Mouse (Mus musculus) brown adipose tissue, adult 24 weeks (tissue): ENCODE data around the gene Ppp2r5c. TPM values are rescaled to one million over a fixed set of nuclear protein-coding genes. Genes with fewer than 3 reads are reported as not detected.

Experiments used
- H3K27ac ChIP-seq: fragments of 200-500 bp; replicated peaks from 2 replicates; pipeline ENCODE4 v1.5.1; 2012; ENCODE audit warnings: low read depth, mild to moderate bottlenecking, low read length
- H3K4me1 ChIP-seq: fragments of 200-500 bp; 2 replicates; pipeline ENCODE4 v1.6.1; 2012; ENCODE audit warnings: low read length, mixed read lengths; ENCODE audit not compliant: control insufficient read depth, insufficient read depth, insufficient read length
- H3K4me3 ChIP-seq: fragments of 200-500 bp; 2 replicates; pipeline ENCODE4 v1.5.1; 2012; ENCODE audit warnings: low read depth, mild to moderate bottlenecking, low read length, moderate library complexity; ENCODE audit not compliant: insufficient read depth
- polyA plus RNA-seq: library from polyadenylated mRNA; stranded (reverse); fragments of >200 nt; gene quantifications from 2 replicates; pipeline ENCODE4 v1.2.4, GENCODE M21; 2012; ENCODE audit not compliant: missing spikeins, insufficient read depth, insufficient read length

Gene Ppp2r5c
- 44.0 and 64.3 TPM in 2 replicates for polyA plus RNA-seq

GRCm38 (mm10) chr12:110446290-110447170, at the start of gene Ppp2r5c:
Gene Ppp2r5c (plus strand): TSS chr12:110447120.
- Histone ChIP-seq H3K27ac (peak within 1 kb of the TSS; percentile 86), H3K4me1 (no peaks in the 10 kb centered on the region), H3K4me3 (peak within 1 kb of the TSS; percentile 98)

- H3K4me1 ChIP-seq, result no peaks in the 10 kb centered on the region
- H3K27ac ChIP-seq, result no peak overlapping the region
- H3K4me3 ChIP-seq, result no peak overlapping the region
Measured at GRCm38 (mm10) chr12:110398351-110398750, 48.6 kb upstream of the Ppp2r5c start.

GRCm38 (mm10) chr12:110399161-110399560, 47.8 kb upstream of the Ppp2r5c start:
- H3K4me1 ChIP-seq, result no peaks in the 10 kb centered on the region
- H3K27ac ChIP-seq, result no peak overlapping the region
- H3K4me3 ChIP-seq, result no peak overlapping the region

GRCm38 (mm10) chr12:110400936-110401335, 46.0 kb upstream of the Ppp2r5c start:
- H3K27ac ChIP-seq, result 0 out of 2 replicates have a peak overlapping the region, but pooled peaks have one; percentile 26
- H3K4me1 ChIP-seq, result no peaks in the 10 kb centered on the region
- no peak overlapping the region for H3K4me3 ChIP-seq

DNA sequence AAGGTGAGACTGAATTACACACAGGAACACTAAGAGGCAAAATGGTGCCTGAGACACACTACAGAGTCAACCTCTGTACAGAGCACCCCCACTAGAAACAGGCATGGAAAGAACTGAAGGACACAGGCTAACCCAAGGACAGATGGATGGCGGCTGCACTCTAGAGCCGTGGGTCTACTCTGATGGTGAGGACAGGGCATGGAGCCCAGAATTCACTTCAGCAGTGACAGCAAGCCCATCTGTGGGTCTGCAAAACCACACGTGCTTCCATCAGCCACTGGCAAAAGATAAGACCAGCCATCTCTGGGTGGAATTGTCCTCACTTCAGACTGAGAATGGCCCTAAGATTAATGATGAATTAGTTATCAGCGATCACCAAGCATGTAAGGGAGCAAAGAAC, 45.0 kb upstream of the Ppp2r5c start:
- Histone ChIP-seq H3K4me1 (no peaks in the 10 kb centered on the region), H3K4me3 (no peak overlapping the region), H3K27ac (no peak overlapping the region)

GRCm38 (mm10) chr12:110416244-110416643, 30.7 kb upstream of the Ppp2r5c start:
- no peak overlapping the region for H3K27ac ChIP-seq
- H3K4me1 ChIP-seq, result 0 out of 2 replicates have a peak, but pooled peaks cover 3% of the 10 kb centered on the region
- no peak overlapping the region for H3K4me3 ChIP-seq

DNA sequence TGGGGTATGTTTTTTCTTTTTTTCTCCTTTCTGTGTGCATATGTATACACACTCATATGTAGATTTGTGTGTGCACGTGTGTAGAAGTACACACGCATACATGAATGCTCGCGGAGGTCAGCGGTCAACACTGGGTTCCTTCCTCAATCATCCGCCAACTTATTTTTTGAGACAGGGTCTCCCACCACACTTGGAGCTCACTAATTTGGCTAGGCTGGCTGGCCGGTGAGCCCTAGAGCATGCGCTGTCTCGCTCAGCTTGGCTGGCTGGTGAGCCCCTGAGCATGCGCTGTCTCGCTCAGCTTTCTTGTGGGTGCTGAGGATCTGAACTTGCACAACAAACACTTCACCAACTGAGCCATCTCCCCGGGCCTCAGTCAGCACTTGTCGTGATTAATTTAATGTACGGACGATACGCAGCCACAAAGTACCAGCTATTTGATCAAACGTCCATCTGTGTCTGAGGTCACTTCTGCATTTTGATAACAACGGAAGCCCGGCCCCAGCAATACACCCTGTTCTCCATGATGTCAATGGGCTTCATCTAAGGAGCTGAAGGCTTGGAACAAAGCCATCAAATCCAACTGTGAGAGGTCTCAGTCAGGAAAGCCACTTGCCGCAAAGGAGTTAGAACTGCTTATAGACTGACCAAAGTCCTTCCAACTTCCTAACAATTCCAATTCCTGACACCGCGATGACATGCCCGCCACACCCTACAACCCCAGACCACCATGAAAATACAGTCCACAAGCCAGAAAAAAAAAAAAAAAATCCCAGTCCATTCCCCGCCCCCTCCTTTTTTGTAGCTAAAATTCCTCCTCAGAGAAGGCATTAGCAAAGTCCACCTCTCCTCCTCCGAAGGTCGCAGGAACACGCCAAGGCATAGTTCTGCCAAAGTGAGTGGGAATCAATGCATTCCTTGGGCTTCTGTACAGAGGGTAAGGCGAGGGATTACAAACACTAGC, 29.6 kb upstream of the Ppp2r5c start:
- H3K27ac ChIP-seq, result no peak overlapping the region
- peak overlapping the region; percentile 34 for H3K4me3 ChIP-seq
- H3K4me1 ChIP-seq, result 0 out of 2 replicates have a peak, but pooled peaks cover 3% of the 10 kb centered on the region

GRCm38 (mm10) chr12:110417987-110418734, 28.8 kb upstream of the Ppp2r5c start:
- no peak overlapping the region for H3K27ac ChIP-seq
- H3K4me1 ChIP-seq, result 0 out of 2 replicates have a peak, but pooled peaks cover 3% of the 10 kb centered on the region

GRCm38 (mm10) chr12:110418735-110419350, 28.1 kb upstream of the Ppp2r5c start:
- no peak overlapping the region for H3K27ac ChIP-seq

More at GRCm38 (mm10) chr12:110417987-110418734, 28.8 kb upstream of the Ppp2r5c start:
- no peak overlapping the region for H3K4me3 ChIP-seq

DNA sequence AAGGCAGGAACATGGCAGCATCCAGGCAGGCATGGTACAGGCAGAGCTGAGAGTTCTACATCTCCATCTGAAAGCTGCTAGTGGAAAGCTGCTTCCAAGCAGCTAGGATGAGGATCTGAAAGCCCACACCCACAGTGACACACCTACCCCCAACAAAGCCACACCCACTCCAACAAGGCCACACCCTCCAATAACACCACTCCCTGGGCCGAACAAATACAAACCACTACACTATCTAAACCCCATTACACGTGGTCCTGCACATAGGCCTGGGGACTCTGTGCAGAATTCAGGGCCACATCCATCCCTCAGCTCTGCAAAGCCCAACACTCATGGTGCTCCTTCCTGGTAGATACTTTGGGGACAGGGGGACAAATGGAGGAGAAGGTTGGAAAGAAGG, 27.0 kb upstream of the Ppp2r5c start:
- no peak overlapping the region for H3K4me3 ChIP-seq
- no peak overlapping the region for H3K27ac ChIP-seq
- 0 out of 2 replicates have a peak, but pooled peaks cover 3% of the 10 kb centered on the region for H3K4me1 ChIP-seq

More at GRCm38 (mm10) chr12:110418735-110419350, 28.1 kb upstream of the Ppp2r5c start:
- H3K4me3 ChIP-seq, result no peak overlapping the region
- 0 out of 2 replicates have a peak, but pooled peaks cover 3% of the 10 kb centered on the region for H3K4me1 ChIP-seq

DNA sequence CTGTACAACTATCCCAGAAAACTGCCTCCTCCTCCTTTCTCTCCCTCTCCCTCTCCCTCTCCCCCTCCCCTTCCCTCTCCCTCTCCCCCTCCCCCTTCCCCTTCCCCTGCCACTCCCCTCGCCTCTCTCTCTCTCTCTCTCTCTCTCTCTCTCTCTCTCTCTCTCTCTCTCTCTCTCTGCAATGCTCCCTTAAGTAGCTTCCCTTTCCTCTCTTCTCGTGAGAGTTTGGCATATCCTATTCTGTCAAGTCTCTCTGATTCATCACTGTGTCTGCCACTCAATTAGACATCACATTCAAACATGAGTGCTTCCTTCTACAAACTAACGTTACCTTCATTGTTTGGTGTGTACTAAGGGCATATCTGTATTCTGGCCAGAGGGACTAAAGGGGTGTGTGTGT, 25.6 kb upstream of the Ppp2r5c start:
- Histone ChIP-seq H3K4me3 (no peak overlapping the region), H3K4me1 (0 out of 2 replicates have a peak, but pooled peaks cover 3% of the 10 kb centered on the region), H3K27ac (no peak overlapping the region)

DNA sequence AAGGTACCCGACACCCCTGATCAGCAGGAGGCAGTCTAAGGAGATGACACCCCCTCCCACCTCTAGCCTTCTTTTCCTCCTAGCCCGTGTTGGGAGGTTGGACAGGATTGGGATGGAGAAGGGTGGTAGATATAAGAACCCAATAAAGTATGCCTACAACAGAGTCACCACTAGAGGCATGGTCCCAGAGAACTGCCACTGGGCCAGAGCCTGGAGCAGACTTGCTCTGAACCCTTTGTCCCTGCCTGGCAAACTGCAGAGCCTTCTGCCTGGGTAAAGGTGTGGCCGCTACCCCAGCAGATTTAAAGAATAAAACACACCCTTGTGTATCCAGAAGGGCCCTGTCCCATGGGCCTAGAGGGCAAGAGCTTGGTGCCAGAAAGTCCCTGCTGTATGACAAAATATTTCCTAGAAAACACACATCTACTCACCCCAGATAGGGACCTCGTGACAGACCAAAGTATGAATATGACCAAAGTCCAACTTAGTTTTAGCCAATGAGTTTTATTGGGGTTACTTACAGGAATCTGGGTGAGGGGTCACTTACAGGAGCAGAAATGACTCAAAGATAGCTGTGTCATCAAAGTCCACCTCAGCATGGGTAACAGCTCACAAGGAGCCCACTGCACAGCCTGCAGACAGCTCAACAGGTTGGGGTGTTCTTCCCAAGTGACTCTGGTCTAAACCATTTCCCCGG, 22.8 kb upstream of the Ppp2r5c start:
- no peaks in the 10 kb centered on the region for H3K4me1 ChIP-seq
- H3K27ac ChIP-seq, result no peak overlapping the region
- no peak overlapping the region for H3K4me3 ChIP-seq

- Histone ChIP-seq H3K4me3 (no peak overlapping the region), H3K27ac (no peak overlapping the region), H3K4me1 (no peaks in the 10 kb centered on the region)
Measured at GRCm38 (mm10) chr12:110426417-110427010, 20.4 kb upstream of the Ppp2r5c start.
